Mouse (Mus musculus) cerebellum, adult 2 months (tissue): Measurements from ENCODE around the gene Efhc1. TPM values are rescaled to one million over a fixed set of nuclear protein-coding genes. Genes with fewer than 3 reads are reported as not detected.

Source experiments
- DNase-seq, 2 experiments: peaks; one replicate each; pipeline ENCODE4 v3.0.0; 2021
- H3K27ac ChIP-seq: fragments of 200-500 bp; 2 replicates; pipeline ENCODE4 v1.5.1; 2012; ENCODE audit warnings: low read length, control low read depth, inconsistent platforms; ENCODE audit not compliant: insufficient read depth
- H3K27me3 ChIP-seq: fragments of 200-500 bp; 2 replicates; pipeline ENCODE4 v1.6.1; 2012; ENCODE audit warnings: inconsistent platforms, mild to moderate bottlenecking, low read length, moderate library complexity; ENCODE audit not compliant: control insufficient read depth, insufficient read depth
- H3K4me1 ChIP-seq: fragments of 200-500 bp; 2 replicates; pipeline ENCODE4 v1.6.1; 2011; ENCODE audit warnings: low read length; ENCODE audit not compliant: control insufficient read depth, insufficient read depth
- H3K4me3 ChIP-seq: fragments of 200-500 bp; replicated peaks from 2 replicates; pipeline ENCODE3; 2011; ENCODE audit warnings: mild to moderate bottlenecking, low read depth, low read length, control low read depth; ENCODE audit not compliant: insufficient read depth
- CTCF ChIP-seq: fragments of 200-500 bp; IDR thresholded peaks from 2 replicates; pipeline ENCODE4 v1.5.1; 2011; ENCODE audit warnings: low read depth, mild to moderate bottlenecking, control low read depth, low read length, moderate library complexity, borderline replicate concordance; ENCODE audit not compliant: insufficient read depth
- POLR2A ChIP-seq: fragments of 200-500 bp; IDR thresholded peaks from 2 replicates; pipeline ENCODE4 v1.6.1; 2011; ENCODE audit warnings: low read length, control low read depth, borderline replicate concordance; ENCODE audit not compliant: insufficient read depth
- WGBS: fragments of 180-500 bp; shearing (Covaris S2); methylation state at CpG from one replicate; pipeline ENCODE4 v1.1.7; 2018; 5-methylcytosine and 5-hydroxymethylcytosine counted together
- polyA plus RNA-seq: library from polyadenylated mRNA; depleted of rRNA; stranded (reverse); fragments of >200 nt; gene quantifications from 2 replicates; pipeline ENCODE4 v1.2.3, GENCODE M21; 2012; rRNA removed

Efhc1 gene
- polyA plus RNA-seq: 2.1 and 3.0 TPM in 2 replicates

DNA sequence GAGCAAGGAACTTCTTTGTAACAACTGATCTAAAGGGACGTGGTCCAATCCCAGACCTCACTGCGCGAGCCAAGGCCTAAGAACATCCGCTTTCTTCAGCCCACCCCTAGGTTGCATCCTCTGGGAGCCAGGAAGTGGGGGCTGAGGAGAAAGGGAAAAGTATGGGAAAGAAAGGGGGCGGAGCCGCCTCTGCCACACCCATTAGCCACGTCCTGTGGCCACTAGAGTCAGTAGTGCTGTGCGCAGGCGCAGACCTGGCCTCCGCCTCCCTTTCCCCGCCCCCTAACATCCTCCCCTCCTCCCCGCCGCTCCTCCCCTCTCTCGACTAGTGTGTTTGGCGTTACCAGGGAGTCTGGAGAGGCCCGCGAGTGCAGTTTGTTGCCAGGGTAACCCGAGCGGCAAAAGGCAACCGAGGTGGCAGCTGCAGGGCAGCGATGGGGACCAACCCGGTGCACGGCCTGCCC lies at the start of gene Efhc1:
Gene Efhc1 (plus strand): TSS at position 327 of the 464 bp plus-strand sequence.
- H3K4me3 ChIP-seq: peak within 1 kb of the TSS; percentile 60
- DNase-seq: peak; percentile 89 to 91
- TF ChIP-seq CTCF: no peak
- TF ChIP-seq POLR2A: peak; percentile 35; the same call in 1 of the 2 replicates
- no peak within 1 kb of the TSS; the same call in 1 of the 2 replicates for H3K27ac ChIP-seq
- under 1% methylated on average over 22 of the region's 23 CpGs for WGBS
- H3K4me1 ChIP-seq: 0 out of 2 replicates have a peak, but pooled peaks cover 3% of the 10 kb centered on the region
- no peaks in the 10 kb centered on the region for H3K27me3 ChIP-seq

DNA sequence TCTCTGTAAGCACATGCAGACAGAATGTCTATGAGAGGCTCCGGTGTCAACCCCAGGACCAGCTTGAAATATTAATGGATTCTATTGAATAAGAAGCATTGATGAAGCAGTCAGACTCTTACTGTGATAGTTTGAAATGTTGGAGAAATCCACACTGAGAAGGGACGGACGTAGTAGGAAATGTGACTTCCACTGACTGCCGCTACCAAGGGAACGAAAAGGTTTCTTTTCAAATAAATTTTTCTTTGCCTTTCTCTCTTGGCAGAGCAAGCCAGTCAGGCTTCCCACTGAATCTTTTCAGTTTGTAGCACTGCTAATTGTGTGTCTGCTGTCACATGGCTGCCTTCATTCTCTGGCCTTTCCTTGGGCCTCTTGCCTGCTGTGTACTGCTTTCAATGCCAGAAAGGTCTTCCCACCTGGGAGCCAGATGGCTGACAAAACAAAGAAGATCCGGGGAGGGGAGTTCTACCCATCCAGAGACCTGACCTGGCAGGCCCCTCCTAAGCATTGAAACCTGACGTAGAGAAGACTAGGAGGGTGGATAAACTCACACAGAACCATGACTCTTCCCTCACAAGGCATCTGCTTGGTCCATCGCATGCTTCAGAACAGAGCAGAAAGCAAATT lies 45.8 kb upstream of the Efhc1 start:
- no peaks in the 10 kb centered on the region for H3K27me3 ChIP-seq
- H3K4me3 ChIP-seq: no peak overlapping the region
- DNase-seq: peak; percentile 85 to 91
- peak overlapping the region; percentile 80 for H3K27ac ChIP-seq
- H3K4me1 ChIP-seq: peaks cover 23% of the 10 kb centered on the region
- TF ChIP-seq CTCF (no peak), POLR2A (no peak)
- 10% methylated on average over 8 of the region's 8 CpGs for WGBS

- Histone ChIP-seq H3K27me3 (no peaks in the 10 kb centered on the region), H3K4me1 (peaks cover 23% of the 10 kb centered on the region), H3K27ac (peak overlapping the region; percentile 70), H3K4me3 (no peak overlapping the region)
- WGBS: 27% methylated on average over 9 of the region's 9 CpGs
- TF ChIP-seq CTCF (no peak), POLR2A (no peak)
- peak; percentile 50 to 63 for DNase-seq
Measured at GRCm38 (mm10) chr1:20906128-20906515, 45.3 kb upstream of the Efhc1 start.

DNA sequence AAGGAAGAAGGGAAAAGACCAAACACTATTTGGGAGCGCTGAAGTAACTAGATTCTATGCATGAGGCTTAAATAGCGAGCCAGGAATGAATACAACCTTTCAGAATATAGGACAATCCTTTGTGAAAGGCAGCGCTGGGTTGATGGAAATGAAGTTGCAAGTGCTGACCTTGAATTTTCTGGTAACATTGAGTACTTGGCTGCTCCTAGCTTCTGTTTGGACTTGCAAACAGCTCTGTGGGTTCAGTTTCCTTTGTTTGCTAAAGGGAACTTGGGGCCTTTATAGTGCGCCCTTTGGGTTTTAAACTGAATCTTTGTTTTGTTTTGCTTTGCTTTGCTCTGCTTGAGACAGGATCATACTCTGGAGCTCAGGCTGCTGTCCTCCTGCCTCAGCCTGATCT lies 42.9 kb upstream of the Efhc1 start:
- no peak for TF ChIP-seq POLR2A
- TF ChIP-seq CTCF: no peak
- 81% methylated on average over 4 of the region's 4 CpGs for WGBS
- H3K27ac ChIP-seq: peak overlapping the region; percentile 84; the same call in 1 of the 2 replicates
- no peak for DNase-seq
- peaks cover 27% of the 10 kb centered on the region for H3K4me1 ChIP-seq
- H3K4me3 ChIP-seq: no peak overlapping the region
- H3K27me3 ChIP-seq: no peaks in the 10 kb centered on the region

GRCm38 (mm10) chr1:20912115-20912514 lies 39.3 kb upstream of the Efhc1 start:
- TF ChIP-seq CTCF (no peak), POLR2A (no peak)
- no peak for DNase-seq
- H3K27me3 ChIP-seq: no peaks in the 10 kb centered on the region
- H3K4me3 ChIP-seq: no peak overlapping the region
- peak overlapping the region; percentile 58; the same call in 1 of the 2 replicates for H3K27ac ChIP-seq
- 33% methylated on average over 2 of the region's 2 CpGs for WGBS
- H3K4me1 ChIP-seq: peaks cover 18% of the 10 kb centered on the region

DNA sequence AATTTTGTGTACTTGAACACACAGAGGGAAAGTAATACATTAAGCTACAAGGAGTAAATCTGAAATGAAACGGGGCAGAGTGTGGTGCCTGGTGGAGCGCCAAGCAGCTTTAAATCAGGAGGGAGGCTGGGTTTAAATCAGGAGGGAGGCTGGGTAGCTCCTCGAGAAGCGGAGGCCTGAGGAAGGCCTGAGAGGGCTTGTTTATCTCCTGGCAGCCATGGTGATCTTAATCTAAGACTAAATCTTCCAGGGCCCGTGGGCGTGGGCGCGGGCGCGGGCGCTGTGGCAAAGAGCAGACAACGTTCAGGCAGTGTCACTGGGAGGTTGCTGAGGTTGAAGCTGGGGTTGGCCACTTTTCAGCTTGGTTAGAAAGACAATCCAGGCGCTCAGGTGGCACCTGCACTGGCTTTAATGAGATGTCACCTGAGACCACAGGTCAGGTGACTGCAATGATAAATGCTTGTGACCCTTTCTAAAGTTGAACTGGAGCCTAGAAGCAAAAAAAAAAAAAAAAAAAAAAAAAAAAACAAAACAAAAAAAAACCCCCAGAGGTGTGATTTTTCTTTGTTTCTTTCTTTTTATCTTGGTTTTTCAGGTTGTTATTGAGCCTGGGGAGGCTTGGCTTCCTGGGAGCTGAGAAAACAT lies 38.8 kb upstream of the Efhc1 start:
- DNase-seq: no peak
- no peak overlapping the region for H3K4me3 ChIP-seq
- H3K4me1 ChIP-seq: peaks cover 18% of the 10 kb centered on the region
- WGBS: 50% methylated on average over 13 of the region's 13 CpGs
- H3K27me3 ChIP-seq: no peaks in the 10 kb centered on the region
- H3K27ac ChIP-seq: peak overlapping the region; percentile 25; the same call in 1 of the 2 replicates
- TF ChIP-seq CTCF (no peak), POLR2A (no peak)

DNA sequence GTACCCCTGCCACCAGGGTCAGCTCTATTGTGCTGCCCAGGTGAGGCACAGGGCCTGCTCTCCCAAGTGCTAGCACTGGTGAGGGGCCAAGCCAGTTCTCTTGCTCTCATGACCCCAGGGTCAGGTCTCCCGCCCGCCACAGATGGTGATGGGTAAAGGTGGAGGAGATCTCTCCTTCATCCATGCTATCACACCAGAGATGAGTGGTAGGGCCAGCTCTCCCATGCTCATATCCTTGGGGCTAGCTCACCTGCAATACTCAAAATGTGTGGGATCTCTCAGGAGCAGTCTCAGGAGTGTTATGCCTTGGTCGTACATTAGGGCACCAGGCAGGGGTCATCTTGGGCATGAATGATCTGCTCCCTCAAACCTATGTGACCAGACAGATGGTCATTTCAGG lies 36.7 kb upstream of the Efhc1 start:
- no peak for TF ChIP-seq POLR2A
- no peak for TF ChIP-seq CTCF
- no peak for DNase-seq
- H3K4me1 ChIP-seq: peaks cover 12% of the 10 kb centered on the region
- H3K27ac ChIP-seq: peak overlapping the region; percentile 34; the same call in 1 of the 2 replicates
- H3K4me3 ChIP-seq: no peak overlapping the region
- H3K27me3 ChIP-seq: no peaks in the 10 kb centered on the region
- 88% methylated on average over 3 of the region's 3 CpGs for WGBS
